Mouse (Mus musculus) gastrocnemius, postnatal 14 days (tissue): ENCODE data around the gene Dlg2. TPM values are rescaled to one million over a fixed set of nuclear protein-coding genes. Genes with fewer than 3 reads are reported as not detected.
A peak's percentile ranks its signal among the peaks of the same experiment; 100 is the strongest.

Source experiments
- DNase-seq: peaks from one replicate; pipeline ENCODE4 v3.0.0; 2021; ENCODE audit warnings: mixed read lengths
- intact Hi-C: fragments of 180-260 bp; cut with DNase I; formaldehyde crosslinking; loops from one replicate; pipeline ENCODE4 v1.15.1; 2025; ENCODE audit warnings: low total_unique reads
- total RNA-seq, 2 experiments: library from RNA; stranded (reverse); gene quantifications; 2 replicates each; pipeline ENCODE4 v1.2.3; 2021

Dlg2 gene
- total RNA-seq, 2 experiments from 2014 or later, result 0.51 to 0.69 TPM

DNA sequence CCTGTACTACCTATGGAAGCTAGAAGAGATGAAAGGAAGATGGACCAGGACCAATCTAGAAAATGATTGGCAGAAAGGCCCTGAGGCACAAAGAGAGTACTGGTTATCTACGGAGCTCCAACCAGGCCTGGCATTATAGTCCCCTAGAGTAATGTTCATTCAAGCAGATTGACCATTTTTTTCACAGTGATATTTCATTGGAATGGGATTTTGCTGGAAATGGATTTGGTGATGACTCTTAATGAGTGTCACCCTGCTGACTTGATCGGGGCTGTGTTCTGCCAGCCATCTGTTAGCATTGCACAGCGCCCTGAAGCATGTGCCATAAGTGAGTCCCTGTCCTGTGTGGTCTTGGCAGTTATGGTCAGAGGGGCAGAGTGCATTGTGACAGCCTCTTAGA, 1787.9 kb downstream of the Dlg2 start:
- DNase-seq, result no peak
- intact Hi-C loops, result no loop called here

DNA sequence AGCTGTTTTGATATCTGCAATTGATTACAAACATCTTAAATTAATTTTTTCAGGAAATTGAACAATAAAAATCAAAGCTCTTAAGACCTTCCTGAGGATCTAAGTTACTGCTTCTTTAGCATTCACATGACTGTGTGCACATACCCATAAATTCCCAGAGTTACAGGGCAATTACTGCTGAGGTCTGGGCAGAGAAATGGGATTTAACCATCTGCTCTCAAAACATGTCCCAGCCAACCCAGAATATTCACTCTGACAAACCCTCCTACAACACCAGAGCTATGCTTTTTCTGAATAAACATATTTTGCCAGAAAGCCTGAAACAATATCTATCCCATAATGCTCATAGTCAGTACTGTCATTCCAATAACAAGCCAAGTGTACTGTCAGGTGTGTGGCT, 1788.5 kb downstream of the Dlg2 start:
- intact Hi-C loops, result no loop called here
- DNase-seq, result no peak

DNA sequence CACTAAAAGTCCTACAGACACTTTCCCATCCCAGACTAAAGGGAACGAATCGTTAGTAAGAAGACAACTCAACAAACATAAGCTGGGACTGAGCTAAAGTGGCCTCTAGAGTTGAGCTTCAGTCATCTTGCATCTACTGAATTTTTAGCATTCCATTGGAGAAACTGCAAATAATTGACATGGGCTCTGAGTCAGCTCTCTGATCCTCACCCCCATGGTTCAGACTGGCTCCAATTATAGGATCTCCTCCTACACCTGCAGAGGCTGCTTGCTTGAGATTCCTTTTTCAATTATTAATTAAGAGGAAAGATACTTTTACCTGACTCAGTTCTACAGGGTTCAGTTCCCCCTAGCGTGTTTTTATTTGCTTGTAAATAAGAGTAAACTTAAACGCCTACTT, 1798.9 kb downstream of the Dlg2 start:
- DNase-seq, result no peak
- intact Hi-C loops, result no loop called here

DNA sequence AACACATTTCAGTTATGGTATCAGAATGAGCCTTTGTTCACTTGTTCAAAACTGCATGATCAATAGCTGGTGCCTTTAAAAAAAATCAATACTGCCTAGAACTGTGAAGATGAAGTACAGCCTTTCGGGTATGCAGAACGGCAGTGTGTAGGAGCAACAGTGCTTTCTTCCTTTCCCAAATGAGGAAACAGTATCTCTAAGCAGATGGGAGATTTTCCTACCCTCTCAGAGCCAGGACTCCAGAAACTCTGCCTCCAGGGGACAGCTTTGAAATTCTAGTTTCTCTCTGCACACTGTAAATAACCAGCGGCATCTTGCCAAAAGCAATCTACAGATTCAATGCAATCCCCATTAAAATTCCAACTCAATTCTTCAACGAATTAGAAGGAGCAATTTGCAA, 1801.2 kb downstream of the Dlg2 start:
- intact Hi-C loops, result no loop called here

DNA sequence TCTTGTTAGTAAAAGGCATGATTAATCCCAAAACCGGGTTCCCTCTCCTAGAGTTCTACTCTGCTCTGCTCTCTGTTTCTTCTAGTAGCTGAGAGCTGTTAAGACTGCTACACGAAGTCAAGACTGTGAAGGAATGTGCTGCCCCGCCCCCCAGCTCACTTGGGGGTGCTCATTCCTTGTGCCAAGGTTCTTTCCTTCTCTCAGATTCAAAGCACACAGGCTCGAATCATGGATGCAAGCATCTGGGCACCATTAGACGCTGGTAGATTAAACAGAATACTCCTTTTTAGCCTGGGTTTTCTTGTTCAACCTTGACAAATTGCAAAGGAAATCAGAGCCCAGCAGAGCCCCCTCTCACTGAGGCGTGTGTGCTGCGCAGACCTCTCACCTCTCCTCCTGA, 1804.5 kb downstream of the Dlg2 start:
- intact Hi-C loops, result no loop called here
- no peak for DNase-seq

More for the DNA sequence above, 1801.2 kb downstream of the Dlg2 start:
- no peak for DNase-seq

DNA sequence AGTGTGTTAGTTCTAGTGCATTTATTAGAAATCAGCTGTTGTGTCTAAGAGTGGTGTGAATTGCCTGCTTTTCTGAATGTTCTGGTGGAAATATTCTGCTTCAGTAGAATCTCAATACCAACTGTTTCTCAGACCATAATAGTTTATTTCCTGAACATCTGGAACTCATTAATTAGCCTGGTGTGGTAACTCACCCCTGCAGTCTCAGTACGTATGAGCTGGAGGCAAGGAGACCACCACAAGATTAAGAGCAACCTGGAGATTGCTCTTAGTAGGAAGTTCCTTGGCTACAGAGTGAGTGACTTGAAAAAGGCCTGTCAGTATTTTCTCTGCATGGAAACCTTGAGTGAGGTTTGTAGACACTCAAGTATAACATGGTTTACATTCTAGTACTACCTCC, 1810.6 kb downstream of the Dlg2 start:
- intact Hi-C loops, result no loop called here

DNA sequence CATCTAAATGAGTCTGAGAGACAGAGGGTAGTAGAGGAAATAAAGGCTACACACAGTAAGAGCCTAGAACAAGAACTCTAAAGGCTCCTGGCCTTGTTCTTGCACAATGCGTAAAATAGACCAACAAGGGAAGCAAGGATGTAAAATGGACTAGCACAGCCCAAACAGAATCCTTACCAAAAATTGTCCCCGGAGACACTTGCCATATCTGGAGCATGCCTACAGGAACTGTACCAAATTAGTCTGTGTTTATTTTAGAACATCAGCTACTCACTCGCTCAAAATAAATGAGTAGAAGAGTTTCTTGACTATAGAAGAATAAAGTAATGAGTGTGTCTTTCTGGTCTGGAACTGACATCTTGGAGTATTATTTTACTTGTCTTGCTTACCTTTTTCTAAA, 1812.3 kb downstream of the Dlg2 start:
- DNase-seq, result no peak
- intact Hi-C loops, result no loop called here

More for the DNA sequence above, 1810.6 kb downstream of the Dlg2 start:
- DNase-seq, result no peak

DNA sequence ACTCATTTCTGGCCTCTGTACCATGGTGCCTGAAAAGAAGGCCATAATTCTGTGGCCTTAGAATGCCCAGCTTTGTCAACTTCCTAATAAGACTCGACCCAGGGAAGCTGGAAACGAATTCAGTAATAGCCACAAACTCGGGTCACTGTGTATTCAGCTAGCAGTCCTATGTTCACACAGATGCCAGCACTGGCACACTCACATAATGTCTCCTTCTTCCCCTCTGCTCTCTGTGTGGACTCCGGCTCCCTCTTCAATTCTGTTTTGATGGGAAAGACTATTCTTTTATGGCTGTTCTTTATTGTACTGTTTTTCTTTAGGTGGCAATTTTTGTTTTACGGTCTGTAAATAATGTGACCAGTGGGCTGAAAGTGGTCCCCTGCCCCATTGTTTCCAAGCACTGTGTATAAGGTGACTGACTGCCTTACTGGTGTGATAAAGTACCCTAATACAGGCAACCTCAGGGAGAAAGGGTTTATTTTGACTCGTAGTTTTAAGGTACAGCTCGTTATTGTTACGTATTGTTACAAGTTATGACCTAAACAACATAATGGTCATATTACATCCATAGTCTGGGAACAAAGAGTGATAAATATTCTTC, 1816.5 kb downstream of the Dlg2 start:
- intact Hi-C loops, result no loop called here
- no peak for DNase-seq

DNA sequence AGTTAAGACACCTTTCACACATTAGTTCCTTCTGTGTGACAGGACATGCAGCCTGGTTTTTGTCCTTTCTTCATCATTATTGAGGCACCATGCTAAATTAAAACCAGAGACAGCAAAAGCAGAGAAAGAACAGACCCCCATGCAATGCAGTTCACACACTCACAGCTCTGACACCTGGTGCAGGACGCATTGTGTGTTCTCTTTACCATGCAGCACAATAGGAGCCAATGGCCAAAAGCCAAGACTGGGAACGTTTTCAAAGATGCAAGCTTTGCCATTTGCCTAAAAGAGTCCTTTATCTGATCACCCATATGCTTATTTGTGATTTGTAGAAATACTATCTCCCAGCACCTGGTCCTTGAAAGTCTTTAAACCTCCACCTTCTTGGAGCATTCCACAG, 1824.6 kb downstream of the Dlg2 start:
- DNase-seq, result no peak
- intact Hi-C loops, result no loop called here

DNA sequence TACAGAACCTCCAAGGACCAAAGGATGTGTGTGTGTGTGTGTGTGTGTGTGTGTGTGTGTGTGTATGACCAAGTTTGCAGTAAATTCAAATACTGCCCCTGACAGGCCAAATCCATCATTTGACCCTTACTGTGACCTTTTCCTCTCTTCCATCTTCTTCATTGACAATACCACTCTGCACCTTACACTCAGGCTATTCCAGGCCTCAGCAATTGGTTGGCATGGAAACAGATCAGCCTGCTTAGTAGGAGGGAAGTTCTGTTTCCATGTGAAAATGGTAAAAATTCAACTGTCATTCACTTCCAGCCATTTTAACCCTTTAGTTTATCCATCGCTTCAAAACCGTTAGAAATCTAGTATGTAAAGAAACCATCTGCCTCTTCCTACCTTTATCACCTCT, 1831.2 kb downstream of the Dlg2 start:
- DNase-seq, result no peak
- intact Hi-C loops, result no loop called here

DNA sequence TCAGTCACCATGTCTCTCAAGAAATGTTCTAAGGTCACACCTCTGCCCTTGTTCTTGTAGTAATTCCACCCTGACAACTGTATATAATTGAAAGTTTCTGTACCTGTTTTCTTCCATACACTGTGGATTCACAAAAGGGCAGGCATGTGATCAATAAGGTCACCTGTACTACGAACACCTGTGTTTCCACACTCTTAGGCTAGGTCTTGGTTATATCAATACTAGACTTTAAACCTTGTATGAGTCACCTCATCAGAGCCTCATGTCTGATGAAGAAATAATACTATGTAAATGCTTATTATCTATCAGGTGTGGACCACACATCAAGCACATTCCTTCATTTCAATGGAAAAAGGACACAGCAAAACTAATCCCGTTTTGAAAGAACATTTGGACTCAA, 1831.7 kb downstream of the Dlg2 start:
- intact Hi-C loops, result no loop called here
- no peak for DNase-seq

DNA sequence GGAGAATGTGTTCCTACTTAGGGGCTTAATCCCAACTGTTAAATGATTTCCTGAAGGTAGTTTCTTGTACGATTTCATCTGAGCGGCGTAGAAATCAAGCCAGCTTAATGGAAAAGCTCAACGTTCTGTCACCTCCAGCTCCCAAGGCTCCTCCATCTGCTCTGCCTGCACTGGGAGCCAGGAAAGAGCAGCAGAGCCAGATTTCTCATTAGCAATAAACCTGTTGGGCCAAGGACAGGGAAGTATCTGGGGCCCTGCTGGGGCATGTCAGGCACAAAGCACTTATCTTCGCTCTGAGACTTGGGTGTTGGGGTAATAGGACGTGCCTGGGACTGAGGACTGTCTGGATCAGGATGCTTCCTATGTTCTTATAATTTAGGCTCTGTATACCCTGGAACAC, 1839.9 kb downstream of the Dlg2 start:
- DNase-seq, result no peak
- intact Hi-C loops, result no loop called here

DNA sequence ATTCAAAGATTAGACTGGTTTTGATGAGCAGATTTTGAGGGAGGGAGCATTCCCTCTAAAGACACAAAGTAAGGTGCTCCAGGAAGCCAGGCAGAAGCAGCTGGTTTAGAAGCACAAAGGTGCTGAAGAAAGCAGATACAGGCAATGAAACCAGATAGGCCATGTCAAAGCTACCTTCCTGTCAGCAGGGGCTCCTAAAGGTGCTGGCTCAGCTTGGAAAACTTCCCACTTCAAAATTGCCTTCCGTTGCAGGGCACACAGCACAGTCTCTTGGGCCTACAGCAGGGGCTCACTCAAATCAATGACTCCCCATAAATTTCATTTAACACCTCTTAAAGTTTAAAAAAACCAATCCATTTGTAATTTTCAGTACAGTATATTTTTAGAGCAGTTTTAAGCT, 1843.0 kb downstream of the Dlg2 start:
- intact Hi-C loops, result no loop called here
- no peak for DNase-seq

DNA sequence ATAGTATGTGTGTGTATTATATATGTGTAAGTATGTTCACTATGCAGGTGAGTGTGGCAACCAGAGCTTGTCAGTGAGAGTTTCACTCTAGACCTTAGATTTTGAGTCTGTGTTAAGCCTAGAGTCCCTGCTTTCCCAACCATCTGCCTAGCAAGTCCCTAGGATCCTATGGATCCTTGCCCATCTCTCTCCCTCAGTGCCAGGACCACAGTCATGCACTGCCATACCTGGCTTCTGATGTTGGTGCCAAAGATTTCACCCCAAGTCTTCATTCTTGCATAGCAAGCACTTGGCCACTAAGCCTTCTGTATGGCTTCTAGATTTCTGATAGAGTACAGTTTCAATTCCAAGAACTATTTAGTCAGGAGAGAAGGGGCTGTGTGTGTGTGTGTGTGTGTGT, 1843.7 kb downstream of the Dlg2 start:
- intact Hi-C loops, result no loop called here
- no peak for DNase-seq

DNA sequence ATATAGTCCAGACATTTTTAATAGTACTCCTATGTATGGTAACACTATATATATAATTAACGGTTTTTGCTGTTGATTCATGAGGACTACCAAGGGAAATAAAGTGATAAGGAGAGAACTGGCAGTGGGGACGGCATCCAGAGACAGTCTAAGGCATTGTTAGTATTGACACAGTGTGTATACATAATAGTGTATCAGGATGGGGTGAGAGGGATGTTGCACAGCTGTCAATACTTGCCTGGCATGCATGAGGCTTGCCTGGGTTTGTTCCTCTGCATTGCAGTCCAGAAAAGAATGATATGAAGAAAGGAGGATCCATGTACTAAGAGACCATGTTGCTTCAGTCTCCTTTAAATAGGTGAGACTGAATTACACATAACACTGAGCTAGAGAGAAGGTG, 1845.3 kb downstream of the Dlg2 start:
- intact Hi-C loops, result no loop called here
- no peak for DNase-seq

DNA sequence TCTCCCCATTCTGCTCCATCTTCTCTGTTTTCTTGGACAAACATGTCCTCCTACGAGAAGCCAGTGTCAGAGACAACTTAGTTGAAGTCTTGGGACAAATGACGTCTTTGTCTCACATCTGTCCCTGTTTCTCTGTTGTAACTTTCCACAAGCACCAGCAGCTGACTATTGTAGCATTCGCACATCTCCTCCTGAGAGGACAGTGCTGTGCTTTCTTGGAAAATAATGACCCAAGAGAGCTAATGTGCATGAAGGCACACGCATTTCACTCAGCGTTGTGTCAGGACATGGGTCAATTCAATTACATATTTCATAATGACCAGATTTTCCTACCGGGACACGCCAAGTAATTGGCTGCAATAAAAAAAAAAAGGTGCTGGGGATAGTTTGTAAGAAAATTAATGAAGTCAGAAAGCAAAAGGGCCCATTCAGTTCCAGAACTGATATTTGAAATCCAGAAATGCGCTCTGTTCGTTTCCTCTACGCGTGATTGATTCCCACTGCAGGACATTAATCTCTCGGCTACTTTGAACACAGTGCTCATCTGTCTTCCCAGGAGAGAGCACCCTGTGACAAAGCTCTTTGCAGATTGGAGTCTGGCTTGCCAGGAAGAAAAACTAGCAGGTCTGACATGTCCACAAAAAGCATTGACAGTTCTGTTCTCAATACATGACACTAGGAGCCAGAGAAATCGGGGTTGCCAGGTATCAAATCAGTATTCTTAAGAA, 1846.0 kb downstream of the Dlg2 start:
- DNase-seq, result no peak
- intact Hi-C loops, result loop anchor here (1.0 kb wide), 1 partner anchor 219 kb away; no protein-coding TSS in a partner anchor

DNA sequence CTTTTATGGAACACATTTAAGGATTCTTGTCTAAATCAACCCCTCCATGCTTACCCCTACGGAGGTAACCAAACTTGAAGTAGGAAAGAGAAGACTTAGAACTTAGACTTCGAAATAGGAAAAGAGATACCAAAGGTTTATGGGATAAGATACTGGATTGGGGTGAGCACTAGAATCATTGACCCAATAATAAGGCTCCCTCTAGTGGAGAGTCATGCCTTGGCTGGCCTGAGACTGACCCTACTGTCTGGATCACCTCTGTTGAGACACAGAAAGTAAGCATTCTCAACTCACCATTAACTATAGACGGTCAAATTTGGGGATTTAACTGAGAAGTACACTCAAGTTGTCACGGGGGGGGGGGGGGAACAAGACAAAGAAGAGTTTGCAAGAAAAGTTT, 1847.2 kb downstream of the Dlg2 start:
- intact Hi-C loops, result loop anchor here (1.0 kb wide), 1 partner anchor 220 kb away; no protein-coding TSS in a partner anchor
- peak; percentile 12 for DNase-seq

DNA sequence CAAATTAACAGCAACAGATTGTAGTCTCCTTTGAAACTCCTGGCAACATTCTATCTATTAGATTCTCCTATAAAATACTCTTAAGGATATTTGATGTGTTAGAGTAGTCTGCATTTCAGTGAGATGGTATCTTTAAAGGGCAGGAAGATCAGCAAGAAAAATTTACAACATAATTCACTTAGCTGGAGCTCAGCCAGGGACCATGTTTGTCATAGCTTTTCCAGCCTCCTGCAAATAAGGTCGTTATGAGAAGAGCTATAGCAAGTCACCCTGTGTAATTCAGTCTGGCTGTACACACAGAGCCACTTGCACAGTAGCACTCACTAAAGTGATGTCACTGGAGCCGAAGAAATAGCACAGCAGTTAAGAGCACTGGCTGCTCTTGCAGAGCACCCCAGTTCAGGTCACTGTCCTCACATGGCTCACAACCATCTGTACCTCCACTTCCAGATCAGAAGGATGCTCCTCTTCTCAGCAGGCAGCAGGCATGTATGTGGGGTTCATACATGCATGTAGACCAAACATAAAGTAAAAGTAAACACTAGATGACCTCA, 1850.9 kb downstream of the Dlg2 start:
- no peak for DNase-seq
- intact Hi-C loops, result no loop called here

DNA sequence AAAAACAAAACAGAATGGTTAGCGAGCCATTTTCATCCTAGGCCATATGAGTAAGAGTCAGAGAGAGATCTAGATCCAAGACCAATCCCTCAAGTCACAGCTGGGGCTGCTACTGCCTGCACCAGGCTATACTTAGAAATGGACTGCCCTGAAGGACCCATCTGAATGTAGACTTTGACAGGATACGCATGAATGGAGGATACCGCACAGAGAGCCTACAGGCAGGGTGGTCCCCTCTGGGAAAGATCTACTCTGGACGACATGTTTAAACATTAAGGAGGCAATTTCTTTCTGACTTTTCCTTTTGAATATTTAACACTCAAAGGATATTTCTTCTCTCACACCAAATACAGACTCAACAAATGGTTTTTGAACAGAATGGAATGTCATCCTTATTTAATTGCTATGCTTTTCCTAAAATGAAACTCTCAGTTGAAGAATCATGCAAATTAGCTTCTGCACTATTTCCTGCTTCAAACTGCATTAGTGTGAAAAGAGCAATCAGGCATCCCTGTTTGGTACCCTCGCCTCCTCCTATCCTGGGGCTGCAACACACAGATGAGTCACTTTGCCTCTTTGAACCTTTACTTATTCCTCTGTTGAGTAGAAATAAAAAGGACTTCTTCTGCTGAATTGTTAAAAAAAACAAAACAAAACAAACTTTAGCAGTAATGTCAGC, 1856.9 kb downstream of the Dlg2 start:
- no peak for DNase-seq
- intact Hi-C loops, result no loop called here

DNA sequence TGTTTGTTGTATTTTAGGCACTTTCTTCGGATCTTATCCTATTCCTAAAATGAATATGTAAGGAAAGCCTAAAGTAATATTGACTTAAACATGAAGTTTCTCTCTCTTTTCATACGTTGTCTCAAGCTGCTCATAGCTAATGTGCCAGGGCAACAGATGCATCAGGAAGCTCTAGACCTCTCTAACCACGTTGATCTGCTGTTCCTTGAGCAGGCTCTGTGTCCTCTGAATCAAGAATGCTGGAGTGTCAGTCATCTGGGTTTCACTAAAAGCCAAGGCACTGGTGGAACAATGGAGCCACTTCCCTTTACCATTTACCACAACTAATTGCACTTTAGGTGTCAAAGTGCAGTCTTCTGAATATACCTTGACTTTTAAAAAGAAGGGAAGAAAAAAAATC, 1880.1 kb downstream of the Dlg2 start:
- intact Hi-C loops, result no loop called here

DNA sequence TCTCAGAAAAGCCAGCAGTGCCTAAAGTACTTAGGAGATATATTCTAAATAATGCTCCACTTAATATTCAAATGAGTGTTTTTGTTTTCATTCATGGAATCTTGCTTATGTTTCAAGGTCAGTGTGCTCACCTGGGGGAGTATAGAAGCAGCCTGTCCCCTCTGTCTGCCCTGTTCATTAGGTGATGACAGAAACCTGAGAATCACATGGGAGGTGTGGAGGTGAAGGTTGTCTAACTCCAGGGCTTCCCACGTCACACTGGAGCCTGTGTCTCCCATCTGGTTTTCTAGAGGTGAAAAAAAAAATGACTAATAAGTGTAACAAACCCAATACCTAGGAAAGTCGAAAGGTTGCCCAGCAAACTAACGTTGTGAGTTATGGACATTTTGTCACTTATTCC, 1886.9 kb downstream of the Dlg2 start:
- DNase-seq, result no peak
- intact Hi-C loops, result no loop called here

More for the DNA sequence above, 1880.1 kb downstream of the Dlg2 start:
- no peak for DNase-seq
